Mouse (Mus musculus): ENCODE data around the gene Rrp1. TPM values are rescaled to one million over a fixed set of nuclear protein-coding genes. Genes with fewer than 3 reads are reported as not detected.

Rrp1 gene
- total and polyA plus RNA-seq, 3 experiments = 73.7 to 244 (median 234) TPM

Small RNA genes within 50 kb of the gene (microRNA-seq; reads per million reads assigned to microRNA genes)
- gene Mir6410 (0 reads per million in 2 experiments), gene Mir6907 (0 to 1.2 reads per million in 2 experiments), gene Mir6908 (0 to 1.7 reads per million in 2 experiments)

Other genes with a start within 250 kb of the Rrp1 start
- gene D10Jhu81e, start 243.3 kb downstream of the Rrp1 start, total RNA-seq (2021) = 100 to 1,000 TPM; 266 to 267 TPM
- 741 and 784 TPM in 2 replicates for gene D10Jhu81e, start 243.3 kb downstream of the Rrp1 start, polyA plus RNA-seq (2012; rRNA removed)
- gene Pwp2, start 227.9 kb downstream of the Rrp1 start, total RNA-seq (2021) = 10 to 100 TPM; 14.0 to 17.4 TPM
- 7.6 and 10.7 TPM in 2 replicates for gene Pwp2, start 227.9 kb downstream of the Rrp1 start, polyA plus RNA-seq (2012; rRNA removed)
- 10 to 100 TPM; 50.7 to 51.2 TPM for gene Trappc10, start 168.4 kb downstream of the Rrp1 start, total RNA-seq (2021)
- 47.3 and 62.8 TPM in 2 replicates for gene Trappc10, start 168.4 kb downstream of the Rrp1 start, polyA plus RNA-seq (2012; rRNA removed)
- 100 to 1,000 TPM; 346 to 422 TPM for gene Agpat3, start 60.6 kb downstream of the Rrp1 start, total RNA-seq (2021)
- 543 and 654 TPM in 2 replicates for gene Agpat3, start 60.6 kb downstream of the Rrp1 start, polyA plus RNA-seq (2012; rRNA removed)
- 100 to 1,000 TPM; 380 to 402 TPM for gene Cstb, start 12.6 kb upstream of the Rrp1 start, total RNA-seq (2021)
- gene Cstb, start 12.6 kb upstream of the Rrp1 start, polyA plus RNA-seq (2012; rRNA removed) = 67.7 and 81.7 TPM in 2 replicates
- 10 to 100 TPM; 21.7 to 31.2 TPM for gene Pdxk, start 51.9 kb upstream of the Rrp1 start, total RNA-seq (2021)
- 18.7 and 21.3 TPM in 2 replicates for gene Pdxk, start 51.9 kb upstream of the Rrp1 start, polyA plus RNA-seq (2012; rRNA removed)
- gene Olfr1358, start 104.4 kb upstream of the Rrp1 start, total RNA-seq (2021) = not detected
- not detected in 2 replicates for gene Olfr1358, start 104.4 kb upstream of the Rrp1 start, polyA plus RNA-seq (2012; rRNA removed)
- 10 to 100 TPM; 39.1 to 70.4 TPM for gene Ilvbl, start 161.3 kb upstream of the Rrp1 start, total RNA-seq (2021)
- gene Ilvbl, start 161.3 kb upstream of the Rrp1 start, polyA plus RNA-seq (2012; rRNA removed) = 53.5 and 59.3 TPM in 2 replicates
- gene Syde1, start 178.9 kb upstream of the Rrp1 start, total RNA-seq (2021) = 10 to 100 TPM; 24.3 to 71.0 TPM
- 57.6 and 66.8 TPM in 2 replicates for gene Syde1, start 178.9 kb upstream of the Rrp1 start, polyA plus RNA-seq (2012; rRNA removed)
- gene Olfr1357, start 205.0 kb upstream of the Rrp1 start, total RNA-seq (2021) = not detected
- gene Olfr1357, start 205.0 kb upstream of the Rrp1 start, polyA plus RNA-seq (2012; rRNA removed) = not detected in 2 replicates